Mouse (Mus musculus): ENCODE measurements around the gene Map1s.

GRCm38 (mm10) chr8:70903582-70903981 is 2.1 kb upstream of the Map1s start:
- no peak for TF ChIP-seq MAX (IDR thresholded peaks at IDR 0.05; ENCODE audit: low read length)
- no peak for TF ChIP-seq CTCF (conservative IDR thresholded peaks at IDR 0.05 in 1 of 2, IDR thresholded peaks at IDR 0.05 in 1 of 2; ENCODE audit: low read depth in 2 of 2, low read length in 2 of 2)
- TF ChIP-seq POLR2A (IDR thresholded peaks at IDR 0.05; ENCODE audit: low read depth, low read length) = no peak
- no peak for TF ChIP-seq EP300 (IDR thresholded peaks at IDR 0.05; ENCODE audit: low read length)
- TF ChIP-seq ZKSCAN1 (IDR thresholded peaks at IDR 0.05; ENCODE audit: borderline replicate concordance, low read depth, low read length) = no peak
- TF ChIP-seq UBTF (IDR thresholded peaks at IDR 0.05; ENCODE audit: low read depth, low read length) = no peak
- no peak for TF ChIP-seq ZMIZ1 (IDR thresholded peaks at IDR 0.05; ENCODE audit: low read depth, low read length)
- no peak for TF ChIP-seq SMC3 (IDR thresholded peaks at IDR 0.05; ENCODE audit: low read depth, low read length)
- TF ChIP-seq ETS1 (conservative IDR thresholded peaks at IDR 0.05; ENCODE audit: low read depth, low read length) = no peak
- TF ChIP-seq KAT2A (IDR thresholded peaks at IDR 0.05; ENCODE audit: insufficient replicate concordance, low read length) = no peak
- no peak for TF ChIP-seq MAFK (IDR thresholded peaks at IDR 0.05; ENCODE audit: insufficient replicate concordance, low read length)
- TF ChIP-seq TCF12 (IDR thresholded peaks at IDR 0.05; ENCODE audit: low read depth, low read length) = no peak
